Mouse (Mus musculus): ENCODE measurements around the gene Srxn1. TPM values are rescaled to one million over a fixed set of nuclear protein-coding genes. Genes with fewer than 3 reads are reported as not detected.

Srxn1 gene
- total RNA-seq, 2 experiments from 2014 or later = 67.2 to 75.2 TPM

GRCm38 (mm10) chr2:152089078-152089477 is 16.2 kb upstream of the Srxn1 start:
- peak; percentile 64 to 85 for DNase-seq (ENCODE audit: extremely low spot score in 1 of 2, low spot score in 1 of 2)

- no peak for DNase-seq (ENCODE audit: extremely low spot score in 1 of 2, low spot score in 1 of 2)
Measured at GRCm38 (mm10) chr2:152089581-152089980, 15.7 kb upstream of the Srxn1 start.

GRCm38 (mm10) chr2:152090486-152090885 is 14.8 kb upstream of the Srxn1 start:
- DNase-seq (ENCODE audit: extremely low spot score in 1 of 2, low spot score in 1 of 2) = no peak

- DNase-seq (ENCODE audit: extremely low spot score in 1 of 2, low spot score in 1 of 2) = no peak
Measured at GRCm38 (mm10) chr2:152091342-152092056, 13.8 kb upstream of the Srxn1 start.

GRCm38 (mm10) chr2:152092927-152093326 is 12.4 kb upstream of the Srxn1 start:
- DNase-seq (ENCODE audit: extremely low spot score in 1 of 2, low spot score in 1 of 2) = no peak

GRCm38 (mm10) chr2:152093356-152093792 is 11.9 kb upstream of the Srxn1 start:
- peak; percentile 52 to 54 for DNase-seq (ENCODE audit: extremely low spot score in 1 of 2, low spot score in 1 of 2)

GRCm38 (mm10) chr2:152094856-152095545 is 10.3 kb upstream of the Srxn1 start:
- DNase-seq (ENCODE audit: extremely low spot score in 1 of 2, low spot score in 1 of 2) = no peak

- DNase-seq (ENCODE audit: extremely low spot score in 1 of 2, low spot score in 1 of 2) = no peak
Measured at GRCm38 (mm10) chr2:152096922-152097321, 8.4 kb upstream of the Srxn1 start.

- DNase-seq (ENCODE audit: extremely low spot score in 1 of 2, low spot score in 1 of 2) = no peak
Measured at GRCm38 (mm10) chr2:152097916-152098315, 7.4 kb upstream of the Srxn1 start.

- DNase-seq (ENCODE audit: extremely low spot score in 1 of 2, low spot score in 1 of 2) = no peak
Measured at GRCm38 (mm10) chr2:152099538-152099937, 5.8 kb upstream of the Srxn1 start.

- no peak for DNase-seq (ENCODE audit: extremely low spot score in 1 of 2, low spot score in 1 of 2)
Measured at GRCm38 (mm10) chr2:152101761-152102160, 3.6 kb upstream of the Srxn1 start.

GRCm38 (mm10) chr2:152102369-152102768 is 2.9 kb upstream of the Srxn1 start:
- no peak for DNase-seq (ENCODE audit: extremely low spot score in 1 of 2, low spot score in 1 of 2)

GRCm38 (mm10) chr2:152104711-152105317 is 502 bp upstream of the Srxn1 start:
- DNase-seq (ENCODE audit: extremely low spot score in 1 of 2, low spot score in 1 of 2) = no peak

- no peak for DNase-seq (ENCODE audit: extremely low spot score in 1 of 2, low spot score in 1 of 2)
Measured at GRCm38 (mm10) chr2:152106225-152106595, 894 bp downstream of the Srxn1 start.

GRCm38 (mm10) chr2:152106597-152106996 is 1.3 kb downstream of the Srxn1 start:
- no peak for DNase-seq (ENCODE audit: extremely low spot score in 1 of 2, low spot score in 1 of 2)

- DNase-seq (ENCODE audit: extremely low spot score in 1 of 2, low spot score in 1 of 2) = no peak
Measured at GRCm38 (mm10) chr2:152108702-152109101, 3.4 kb downstream of the Srxn1 start.

GRCm38 (mm10) chr2:152109386-152109785 is 4.1 kb downstream of the Srxn1 start:
- DNase-seq (ENCODE audit: extremely low spot score in 1 of 2, low spot score in 1 of 2) = no peak

- DNase-seq (ENCODE audit: extremely low spot score in 1 of 2, low spot score in 1 of 2) = no peak
Measured at GRCm38 (mm10) chr2:152111311-152111710, 6.0 kb downstream of the Srxn1 start.

- peak; percentile 92 to 98 for DNase-seq (ENCODE audit: extremely low spot score in 1 of 2, low spot score in 1 of 2)
Measured at GRCm38 (mm10) chr2:152111920-152112319, 6.6 kb downstream of the Srxn1 start.

GRCm38 (mm10) chr2:152112490-152112889 is 7.2 kb downstream of the Srxn1 start:
- DNase-seq (ENCODE audit: extremely low spot score in 1 of 2, low spot score in 1 of 2) = no peak

GRCm38 (mm10) chr2:152112970-152113369 is 7.7 kb downstream of the Srxn1 start:
- DNase-seq (ENCODE audit: extremely low spot score in 1 of 2, low spot score in 1 of 2) = no peak
